Mouse (Mus musculus): ENCODE measurements around the gene Col1a1. TPM values are rescaled to one million over a fixed set of nuclear protein-coding genes. Genes with fewer than 3 reads are reported as not detected.

Gene Col1a1
- polyA plus RNA-seq, 1 experiment from 2014 or later = 163 TPM

DNA sequence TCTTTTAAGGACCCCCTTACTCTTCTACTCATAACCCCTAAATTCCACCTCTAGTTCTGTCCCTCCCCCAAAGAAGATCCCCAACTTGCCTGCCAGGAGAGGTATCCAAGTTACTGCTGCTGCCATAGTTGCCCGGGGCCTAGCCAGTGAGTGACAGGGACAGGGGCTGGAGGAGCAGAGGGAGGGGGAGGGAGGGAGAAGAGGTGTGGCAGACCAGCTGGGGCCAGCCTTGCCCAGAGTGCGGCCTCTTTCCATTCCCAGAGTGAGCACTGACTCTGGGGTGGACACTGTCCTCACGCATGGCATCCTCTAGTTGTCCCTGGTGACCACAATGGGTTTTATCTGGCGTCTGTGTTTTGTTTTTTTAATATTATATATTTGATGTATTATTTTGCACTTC lies 37.3 kb downstream of the Col1a1 start:
- no peak for ATAC-seq (replicated peaks; ENCODE audit: low FRiP score)

DNA sequence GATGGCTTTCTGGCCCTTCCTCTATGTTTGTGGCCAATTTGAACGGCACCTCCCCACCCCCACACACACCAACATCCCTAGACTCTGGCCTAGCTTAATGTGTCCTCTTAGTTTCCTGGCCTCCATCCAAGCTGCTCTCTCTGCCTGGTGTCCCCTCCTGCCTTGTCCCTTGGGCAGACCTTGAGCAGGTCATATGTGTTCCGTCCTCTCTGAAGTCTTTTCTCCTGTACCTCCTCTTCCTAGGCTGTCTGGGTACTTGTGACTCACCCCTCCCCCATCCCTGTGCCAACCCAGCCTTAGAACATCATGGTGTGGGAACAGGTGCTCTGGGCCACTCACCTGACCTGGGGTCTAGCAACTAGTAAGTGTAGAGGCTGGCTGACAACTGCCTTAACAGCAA lies 38.9 kb downstream of the Col1a1 start:
- no peaks in the 10 kb centered on the region for H3K4me1 ChIP-seq (replicated peaks; ENCODE audit: control insufficient read depth, insufficient read depth, low read length)
- WGBS = 84% methylated on average over 2 of the region's 2 CpGs

More for the DNA sequence above, 37.3 kb downstream of the Col1a1 start:
- H3K9me3 ChIP-seq (ENCODE audit: control insufficient read depth, low read length) = no peaks in the 10 kb centered on the region
- no peaks in the 10 kb centered on the region for H3K27me3 ChIP-seq (ENCODE audit: control insufficient read depth, insufficient read depth, low read length)
- no peak overlapping the region for H3K4me3 ChIP-seq (ENCODE audit: low read depth, low read length)
- H3K36me3 ChIP-seq (ENCODE audit: control insufficient read depth, insufficient read depth, low read length) = no peaks in the 10 kb centered on the region
- no peaks in the 10 kb centered on the region for H3K4me1 ChIP-seq (replicated peaks; ENCODE audit: control insufficient read depth, insufficient read depth, low read length)
- H3K9ac ChIP-seq (ENCODE audit: low read length) = no peak overlapping the region
- no peak overlapping the region for H3K4me2 ChIP-seq (ENCODE audit: low read depth, low read length, severe bottlenecking)
- WGBS = 54% methylated on average over 4 of the region's 4 CpGs
- no peak overlapping the region for H3K27ac ChIP-seq (ENCODE audit: low read depth, low read length)
- no peak for DNase-seq (ENCODE audit: low spot score)

DNA sequence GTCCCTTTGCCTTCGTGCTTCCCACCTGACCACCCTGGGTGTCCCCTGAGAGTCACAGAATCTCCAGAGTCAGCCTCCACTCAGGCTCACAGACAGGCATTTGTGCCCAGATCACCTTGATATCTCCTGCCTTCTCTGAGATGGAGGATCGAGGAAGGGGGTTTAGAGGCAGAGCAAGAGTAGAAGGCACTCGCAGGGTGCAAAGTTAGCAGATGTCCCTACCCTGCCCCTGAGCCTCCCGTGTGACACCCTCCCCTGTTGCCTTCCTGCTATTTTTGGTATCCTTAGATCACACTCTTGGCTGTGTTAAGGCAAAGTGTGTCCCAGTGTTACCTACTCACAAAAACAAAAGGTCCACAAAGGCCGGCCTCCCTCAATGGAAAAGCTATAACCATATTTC lies 40.2 kb downstream of the Col1a1 start, which contains the start of gene Sgca:
Gene Sgca (minus strand): TSS at position 129 of the 400 bp plus-strand sequence.
- Histone ChIP-seq H3K4me3 (ENCODE audit: low read depth, low read length) (no peak within 1 kb of the TSS), H3K36me3 (ENCODE audit: control insufficient read depth, insufficient read depth, low read length) (no peaks in the 10 kb centered on the region), H3K27me3 (ENCODE audit: control insufficient read depth, insufficient read depth, low read length) (no peaks in the 10 kb centered on the region), H3K4me2 (ENCODE audit: low read depth, low read length, severe bottlenecking) (no peak within 1 kb of the TSS), H3K9ac (ENCODE audit: low read length) (no peak within 1 kb of the TSS), H3K4me1 (replicated peaks; ENCODE audit: control insufficient read depth, insufficient read depth, low read length) (no peaks in the 10 kb centered on the region), H3K9me3 (ENCODE audit: control insufficient read depth, low read length) (no peaks in the 10 kb centered on the region), H3K27ac (ENCODE audit: low read depth, low read length) (no peak within 1 kb of the TSS)
- DNase-seq (ENCODE audit: low spot score) (no peak), ATAC-seq (replicated peaks; ENCODE audit: low FRiP score) (no peak)
- WGBS = 84% methylated on average over 5 of the region's 5 CpGs

More for the DNA sequence above, 38.9 kb downstream of the Col1a1 start:
- Histone ChIP-seq H3K27ac (ENCODE audit: low read depth, low read length) (no peak overlapping the region), H3K9ac (ENCODE audit: low read length) (no peak overlapping the region), H3K4me2 (ENCODE audit: low read depth, low read length, severe bottlenecking) (no peak overlapping the region), H3K27me3 (ENCODE audit: control insufficient read depth, insufficient read depth, low read length) (no peaks in the 10 kb centered on the region), H3K9me3 (ENCODE audit: control insufficient read depth, low read length) (no peaks in the 10 kb centered on the region), H3K36me3 (ENCODE audit: control insufficient read depth, insufficient read depth, low read length) (no peaks in the 10 kb centered on the region), H3K4me3 (ENCODE audit: low read depth, low read length) (no peak overlapping the region)
- DNase-seq (ENCODE audit: low spot score) = no peak
- no peak for ATAC-seq (replicated peaks; ENCODE audit: low FRiP score)

GRCm38 (mm10) chr11:94978178-94978915 lies 42.3 kb downstream of the Col1a1 start:
- 49% methylated on average over 9 of the region's 9 CpGs for WGBS
- DNase-seq (ENCODE audit: low spot score) (no peak), ATAC-seq (replicated peaks; ENCODE audit: low FRiP score) (peak; percentile 82)
- no peaks in the 10 kb centered on the region for H3K36me3 ChIP-seq (ENCODE audit: control insufficient read depth, insufficient read depth, low read length)
- no peaks in the 10 kb centered on the region for H3K27me3 ChIP-seq (ENCODE audit: control insufficient read depth, insufficient read depth, low read length)
- no peaks in the 10 kb centered on the region for H3K4me1 ChIP-seq (replicated peaks; ENCODE audit: control insufficient read depth, insufficient read depth, low read length)
- peak overlapping the region; percentile 38; the same call in 1 of the 2 replicates for H3K4me2 ChIP-seq (ENCODE audit: low read depth, low read length, severe bottlenecking)
- peak overlapping the region; percentile 76; the same call in 1 of the 2 replicates for H3K27ac ChIP-seq (ENCODE audit: low read depth, low read length)
- H3K9me3 ChIP-seq (ENCODE audit: control insufficient read depth, low read length) = no peaks in the 10 kb centered on the region
- peak overlapping the region; percentile 55; the same call in 1 of the 2 replicates for H3K9ac ChIP-seq (ENCODE audit: low read length)
- H3K4me3 ChIP-seq (ENCODE audit: low read depth, low read length) = peak overlapping the region; percentile 21

GRCm38 (mm10) chr11:94978947-94979346 lies 42.9 kb downstream of the Col1a1 start:
- H3K4me1 ChIP-seq (replicated peaks; ENCODE audit: control insufficient read depth, insufficient read depth, low read length) = no peaks in the 10 kb centered on the region
- no peaks in the 10 kb centered on the region for H3K36me3 ChIP-seq (ENCODE audit: control insufficient read depth, insufficient read depth, low read length)
- no peaks in the 10 kb centered on the region for H3K27me3 ChIP-seq (ENCODE audit: control insufficient read depth, insufficient read depth, low read length)
- peak overlapping the region; percentile 55; the same call in 1 of the 2 replicates for H3K9ac ChIP-seq (ENCODE audit: low read length)
- H3K4me3 ChIP-seq (ENCODE audit: low read depth, low read length) = peak overlapping the region; percentile 21
- no peaks in the 10 kb centered on the region for H3K9me3 ChIP-seq (ENCODE audit: control insufficient read depth, low read length)
- H3K27ac ChIP-seq (ENCODE audit: low read depth, low read length) = peak overlapping the region; percentile 76; the same call in 1 of the 2 replicates
- peak overlapping the region; percentile 38; the same call in 1 of the 2 replicates for H3K4me2 ChIP-seq (ENCODE audit: low read depth, low read length, severe bottlenecking)
- WGBS = 2% methylated on average over 20 of the region's 20 CpGs
- ATAC-seq (replicated peaks; ENCODE audit: low FRiP score) (peak; percentile 96), DNase-seq (ENCODE audit: low spot score) (peak; percentile 98)

DNA sequence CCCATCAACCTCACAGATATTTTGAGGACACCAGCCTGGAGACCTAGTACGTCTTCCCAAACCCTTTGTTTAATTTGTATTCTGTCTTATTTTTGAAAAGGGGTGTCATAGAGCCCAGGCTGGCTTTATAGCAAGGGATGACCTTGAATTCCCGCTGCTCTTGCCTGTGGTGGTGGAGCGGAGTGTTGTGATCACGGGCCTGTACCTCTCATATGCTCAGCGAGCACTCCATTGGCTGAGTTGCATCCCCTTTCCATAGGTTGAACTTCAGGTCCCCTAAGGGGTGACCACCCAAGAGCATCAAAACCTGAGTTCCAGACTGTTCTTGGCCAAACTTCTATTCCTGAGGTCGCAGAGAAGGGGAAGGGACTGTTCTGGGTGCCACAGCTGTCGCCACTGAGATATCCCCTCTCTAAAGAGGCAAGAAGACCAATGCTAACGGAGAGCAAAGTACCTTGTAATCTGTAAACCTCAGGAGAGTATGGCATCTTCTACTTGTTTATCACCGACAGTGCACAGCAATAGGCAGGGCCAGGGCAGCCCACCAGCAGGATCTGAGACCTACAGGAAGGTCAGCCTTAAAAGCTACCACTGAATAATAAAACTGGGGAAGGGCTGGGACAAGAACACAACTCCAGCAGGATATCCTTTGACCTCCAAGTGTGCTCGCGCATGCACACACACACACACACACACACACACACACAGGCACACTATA lies 43.6 kb downstream of the Col1a1 start:
- H3K36me3 ChIP-seq (ENCODE audit: control insufficient read depth, insufficient read depth, low read length) = no peaks in the 10 kb centered on the region
- peak overlapping the region; percentile 21 for H3K9ac ChIP-seq (ENCODE audit: low read length)
- no peaks in the 10 kb centered on the region for H3K27me3 ChIP-seq (ENCODE audit: control insufficient read depth, insufficient read depth, low read length)
- 78% methylated on average over 11 of the region's 11 CpGs for WGBS
- H3K4me3 ChIP-seq (ENCODE audit: low read depth, low read length) = no peak overlapping the region
- H3K9me3 ChIP-seq (ENCODE audit: control insufficient read depth, low read length) = no peaks in the 10 kb centered on the region
- DNase-seq (ENCODE audit: low spot score) (no peak), ATAC-seq (replicated peaks; ENCODE audit: low FRiP score) (no peak)
- H3K4me1 ChIP-seq (replicated peaks; ENCODE audit: control insufficient read depth, insufficient read depth, low read length) = no peaks in the 10 kb centered on the region
- peak overlapping the region; percentile 38; the same call in 1 of the 2 replicates for H3K4me2 ChIP-seq (ENCODE audit: low read depth, low read length, severe bottlenecking)
- no peak overlapping the region for H3K27ac ChIP-seq (ENCODE audit: low read depth, low read length)

DNA sequence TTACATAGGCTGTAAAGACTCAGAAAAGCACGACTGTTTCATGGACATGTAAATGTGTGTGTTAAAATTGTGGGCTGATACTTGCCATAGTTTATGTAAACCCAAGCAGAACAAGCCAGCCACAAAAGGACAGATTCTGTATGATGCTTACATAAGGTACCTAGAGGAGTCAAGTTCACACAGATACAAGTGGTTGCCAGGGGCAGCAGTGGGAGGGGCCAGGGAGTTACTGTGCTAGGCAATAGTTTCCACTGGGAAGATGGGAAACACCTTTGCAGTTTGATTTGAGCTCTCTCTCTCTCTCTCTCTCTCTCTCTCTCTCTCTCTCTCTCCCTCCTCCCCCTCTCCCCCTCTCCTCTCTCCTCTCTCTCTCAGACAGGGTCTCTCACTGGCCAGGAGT lies 49.1 kb downstream of the Col1a1 start:
- Histone ChIP-seq H3K4me2 (ENCODE audit: low read depth, low read length, severe bottlenecking) (no peak overlapping the region), H3K9me3 (ENCODE audit: control insufficient read depth, low read length) (no peaks in the 10 kb centered on the region), H3K4me3 (ENCODE audit: low read depth, low read length) (no peak overlapping the region), H3K9ac (ENCODE audit: low read length) (no peak overlapping the region), H3K27me3 (ENCODE audit: control insufficient read depth, insufficient read depth, low read length) (no peaks in the 10 kb centered on the region), H3K36me3 (ENCODE audit: control insufficient read depth, insufficient read depth, low read length) (no peaks in the 10 kb centered on the region), H3K4me1 (replicated peaks; ENCODE audit: control insufficient read depth, insufficient read depth, low read length) (peaks cover 11% of the 10 kb centered on the region), H3K27ac (ENCODE audit: low read depth, low read length) (no peak overlapping the region)
- 59% methylated on average over 1 of the region's 1 CpGs for WGBS
- no peak for ATAC-seq (replicated peaks; ENCODE audit: low FRiP score)
- no peak for DNase-seq (ENCODE audit: low spot score)

GRCm38 (mm10) chr11:94985822-94986221 lies 49.8 kb downstream of the Col1a1 start:
- ATAC-seq (replicated peaks; ENCODE audit: low FRiP score) (no peak), DNase-seq (ENCODE audit: low spot score) (no peak)
- Histone ChIP-seq H3K9ac (ENCODE audit: low read length) (no peak overlapping the region), H3K27me3 (ENCODE audit: control insufficient read depth, insufficient read depth, low read length) (no peaks in the 10 kb centered on the region), H3K27ac (ENCODE audit: low read depth, low read length) (no peak overlapping the region), H3K4me1 (replicated peaks; ENCODE audit: control insufficient read depth, insufficient read depth, low read length) (peaks cover 11% of the 10 kb centered on the region), H3K9me3 (ENCODE audit: control insufficient read depth, low read length) (no peaks in the 10 kb centered on the region), H3K36me3 (ENCODE audit: control insufficient read depth, insufficient read depth, low read length) (no peaks in the 10 kb centered on the region), H3K4me3 (ENCODE audit: low read depth, low read length) (no peak overlapping the region), H3K4me2 (ENCODE audit: low read depth, low read length, severe bottlenecking) (no peak overlapping the region)
- WGBS = 86% methylated on average over 5 of the region's 5 CpGs

Measured in forebrain, embryonic 11.5 days (tissue).